Mouse (Mus musculus) ES-Bruce4 (cell line): ENCODE results near the gene Aven.

Source experiments
- CTCF ChIP-seq: IDR thresholded peaks from one replicate; pipeline ENCODE4 v1.8.1; 2011; ENCODE audit warnings: low read depth, low read length
- EP300 ChIP-seq: IDR thresholded peaks from 2 replicates; pipeline ENCODE4 v1.6.1; 2011; ENCODE audit warnings: low read depth, low read length; ENCODE audit not compliant: insufficient read depth
- POLR2A ChIP-seq: IDR thresholded peaks from one replicate; pipeline ENCODE4 v1.8.1; 2011; ENCODE audit warnings: low read length; ENCODE audit not compliant: insufficient read depth

DNA sequence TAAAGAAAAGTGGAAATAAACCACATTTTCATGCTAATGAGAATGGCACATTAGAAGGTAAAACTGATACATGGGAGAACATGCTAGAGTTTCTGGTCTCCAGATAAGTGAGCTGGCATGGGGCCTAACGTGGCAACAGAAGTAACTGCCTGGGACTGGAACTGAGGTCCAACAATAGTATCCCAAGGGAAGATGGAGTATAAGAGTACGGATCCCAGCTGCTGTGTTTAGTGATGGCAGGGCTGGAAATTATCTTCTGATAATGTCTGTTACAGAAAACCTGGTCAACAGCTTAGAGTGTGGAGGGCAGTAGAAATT is 9.5 kb upstream of the Aven start:
- TF ChIP-seq CTCF (no peak), POLR2A (no peak), EP300 (no peak)
